Mouse (Mus musculus) cerebellum, adult 11 months (tissue): ENCODE measurements around the gene Frmd4b.
A peak's percentile ranks its signal among the peaks of the same experiment; 100 is the strongest.
"Not testable (repeated sequence)": the region's sequence is repeated elsewhere in the genome, so short reads cannot be mapped to it uniquely, and the experiment has no call there.

Experiments
- DNase-seq: peaks from one replicate; pipeline ENCODE4 v3.0.0; 2022

Gene Frmd4b

DNA sequence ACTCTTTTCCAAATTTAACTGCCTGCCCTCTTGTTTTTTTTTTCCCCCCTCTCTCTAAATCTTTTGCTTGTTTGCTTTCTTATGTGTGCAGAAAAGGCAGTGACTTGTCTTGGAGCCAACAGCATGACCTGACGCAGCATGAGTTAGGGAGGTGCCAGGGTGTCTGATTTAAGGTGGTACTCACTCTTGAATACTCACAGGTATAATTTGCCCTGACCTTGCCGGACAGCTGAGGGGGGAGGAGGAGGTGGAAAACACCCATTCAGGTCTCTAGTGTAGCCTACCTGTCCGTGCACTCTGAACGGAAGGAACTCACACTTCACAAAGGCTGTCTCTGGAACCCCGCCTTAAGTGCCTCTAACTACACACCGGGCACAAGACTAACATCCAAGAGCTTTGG, 338.5 kb downstream of the Frmd4b start:
- no peak for DNase-seq

DNA sequence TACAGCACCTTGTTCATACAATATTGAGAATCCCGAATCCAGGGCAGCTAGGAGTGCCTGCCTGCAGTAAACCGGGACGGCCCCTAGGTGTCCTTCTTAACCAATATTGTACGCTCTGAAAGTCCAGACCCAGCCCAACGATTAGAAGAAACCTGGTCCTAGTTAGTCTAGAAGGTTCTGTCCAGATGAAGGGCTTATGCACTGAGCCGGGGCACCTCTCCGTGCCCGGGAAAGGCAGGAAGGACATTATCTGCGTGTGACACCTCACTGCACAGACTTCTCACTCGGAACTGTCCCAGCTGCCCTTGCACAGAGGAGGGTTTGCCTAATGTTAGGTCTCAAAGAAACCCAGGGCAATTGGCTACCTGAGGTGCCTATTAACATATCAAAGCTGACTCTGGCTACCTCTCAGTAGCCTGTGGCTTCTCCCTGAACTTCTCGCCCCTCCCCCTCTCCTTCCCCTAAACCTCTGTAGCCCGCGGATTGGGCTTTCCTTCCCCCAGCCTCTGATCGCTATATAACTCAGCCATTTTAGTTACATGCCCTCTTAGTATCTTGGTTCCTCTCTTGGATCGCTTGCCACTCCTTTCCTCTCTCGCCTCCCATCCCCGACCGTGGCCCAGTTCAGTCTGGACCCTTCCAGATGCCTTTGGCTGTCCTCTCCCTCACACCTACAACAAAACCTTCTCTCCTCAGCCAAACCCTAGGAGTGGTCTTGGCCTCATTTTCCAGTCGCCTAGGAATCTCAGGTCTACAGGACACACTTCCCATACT, 339.1 kb downstream of the Frmd4b start:
- peak; percentile 66 for DNase-seq

DNA sequence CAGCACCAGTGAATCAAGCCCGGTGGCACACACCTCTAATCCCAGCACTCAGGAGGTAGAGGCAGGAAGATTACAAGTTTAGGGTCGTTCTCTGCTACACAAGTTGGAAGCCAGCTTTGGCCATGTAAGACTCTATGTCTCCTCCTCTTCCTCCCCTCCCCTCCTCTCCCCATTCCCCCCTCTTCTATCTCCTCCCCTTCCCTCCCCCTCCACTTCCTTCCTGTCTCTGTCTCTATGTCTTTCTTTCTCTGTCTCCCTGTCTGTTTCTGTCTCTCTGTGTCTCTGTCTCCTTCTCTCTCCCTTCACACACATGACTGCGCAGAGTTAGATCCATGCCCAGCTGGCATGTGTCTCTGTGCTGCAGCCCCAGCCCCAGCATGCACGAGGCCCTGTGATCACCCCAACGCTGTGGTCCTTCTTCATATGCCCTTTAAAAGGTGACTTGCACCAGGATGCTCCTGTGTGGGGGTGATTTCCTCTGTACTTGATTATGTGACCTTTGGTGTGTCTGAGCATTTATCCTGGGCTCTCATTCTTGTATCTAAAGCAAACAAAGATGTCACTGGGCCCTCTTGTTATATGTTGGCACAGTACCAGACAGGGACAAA, 340.3 kb downstream of the Frmd4b start:
- DNase-seq = no peak

DNA sequence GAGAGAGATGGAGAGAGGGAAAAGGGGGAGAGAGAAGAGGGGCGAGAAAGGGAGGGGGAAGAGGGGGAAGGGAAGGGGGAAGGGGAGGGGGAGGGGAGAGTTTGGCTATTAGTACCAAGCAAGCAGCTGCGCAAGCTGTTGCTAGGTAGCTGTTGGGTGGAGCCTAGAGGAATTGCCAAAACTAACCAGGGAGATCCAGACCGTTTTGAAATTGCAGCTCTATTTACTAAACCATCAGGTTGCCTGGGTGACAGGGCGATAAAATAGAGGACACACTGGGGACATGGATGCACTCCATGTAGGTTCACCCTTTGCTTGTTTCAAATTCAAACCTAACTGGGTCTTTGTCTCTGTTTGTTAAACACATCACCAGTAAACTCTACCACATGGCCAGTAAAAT, 341.0 kb downstream of the Frmd4b start:
- DNase-seq = no peak

DNA sequence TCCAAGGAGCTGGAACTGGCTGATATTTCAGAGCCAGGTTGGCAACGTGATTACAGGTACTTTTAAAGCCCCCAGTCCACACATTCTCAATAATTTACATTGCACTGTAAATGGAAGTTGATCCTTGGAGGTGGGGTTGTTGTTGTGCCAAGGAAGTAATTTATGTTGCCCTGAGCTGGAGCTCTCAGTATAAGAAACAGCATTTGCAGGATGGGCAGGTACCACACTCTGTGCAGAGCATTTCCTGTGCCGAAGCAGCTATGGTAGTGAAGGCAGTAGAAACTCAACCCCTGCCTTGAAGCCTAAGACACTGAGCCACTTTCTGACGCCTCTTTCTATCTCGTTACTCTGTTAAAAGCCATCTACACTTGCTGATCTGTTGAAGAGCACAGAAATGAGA, 341.6 kb downstream of the Frmd4b start:
- no peak for DNase-seq

DNA sequence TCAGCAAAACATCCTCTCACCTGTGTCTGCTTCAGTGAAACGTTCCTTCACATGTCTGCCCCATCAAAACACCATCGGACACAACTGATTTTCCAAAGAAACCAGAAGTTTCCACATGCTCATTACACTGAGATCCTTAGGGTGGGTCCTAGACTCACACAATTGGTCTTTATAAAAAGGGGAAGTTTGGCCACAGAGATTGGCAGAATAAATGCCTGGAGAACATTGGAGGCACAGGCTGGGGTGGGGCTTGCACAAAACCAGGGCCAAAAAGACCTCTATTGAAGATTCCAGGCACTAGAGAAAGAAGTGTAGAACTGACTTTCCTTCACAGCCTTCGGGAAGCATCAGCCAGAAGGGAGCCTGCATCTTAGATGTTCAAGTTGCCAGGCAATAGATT, 343.6 kb downstream of the Frmd4b start:
- DNase-seq = no peak

DNA sequence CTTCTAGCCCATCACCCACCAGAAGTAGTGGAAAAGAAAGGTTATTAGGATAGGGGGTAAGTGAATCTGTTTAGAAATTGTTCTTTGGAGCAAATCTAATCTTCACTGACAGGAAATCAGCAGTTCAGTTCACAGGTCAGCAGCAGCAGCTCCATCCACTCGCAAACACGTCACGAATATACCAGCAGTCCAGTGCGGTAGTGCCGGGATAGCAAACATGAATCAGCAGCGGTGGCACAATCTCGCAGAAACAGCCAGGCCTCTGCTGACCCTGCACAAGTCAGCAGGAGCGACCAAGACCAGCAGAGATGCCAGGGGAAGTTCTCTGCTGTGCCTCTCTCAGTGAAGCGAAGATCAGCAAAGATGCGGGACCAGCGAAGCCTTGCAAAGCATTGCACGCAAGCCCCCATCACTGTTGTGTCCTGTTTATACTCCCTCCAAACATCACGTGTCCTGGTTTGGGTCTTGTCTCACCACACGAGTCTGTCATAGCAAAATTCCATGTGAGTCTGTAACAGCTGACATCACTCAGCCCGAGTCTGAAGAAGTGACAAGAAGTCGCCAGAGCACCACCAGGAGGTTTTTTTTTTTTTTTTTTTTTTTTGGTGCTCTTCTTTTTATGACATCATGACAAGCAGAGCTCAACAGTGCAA, 344.2 kb downstream of the Frmd4b start:
- no peak for DNase-seq

DNA sequence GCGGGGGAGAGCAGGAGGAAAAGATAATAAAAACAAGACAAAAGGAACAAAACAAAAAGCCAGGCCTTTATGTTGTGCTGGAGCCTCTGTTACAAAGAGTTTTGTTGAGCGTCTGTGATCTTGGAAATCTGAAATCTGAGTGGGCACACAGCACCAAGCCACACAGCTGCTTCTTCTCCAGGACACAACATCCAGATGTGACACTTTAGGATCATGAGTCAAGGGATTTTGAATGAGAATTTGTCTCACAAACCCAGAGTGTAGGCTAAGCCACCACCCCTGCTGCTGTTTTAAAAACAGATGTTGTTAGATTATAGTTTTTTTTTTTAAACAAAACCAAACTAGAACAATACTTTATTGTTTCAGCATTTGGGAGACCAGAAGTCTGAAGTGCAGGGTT, 345.0 kb downstream of the Frmd4b start:
- no peak for DNase-seq

DNA sequence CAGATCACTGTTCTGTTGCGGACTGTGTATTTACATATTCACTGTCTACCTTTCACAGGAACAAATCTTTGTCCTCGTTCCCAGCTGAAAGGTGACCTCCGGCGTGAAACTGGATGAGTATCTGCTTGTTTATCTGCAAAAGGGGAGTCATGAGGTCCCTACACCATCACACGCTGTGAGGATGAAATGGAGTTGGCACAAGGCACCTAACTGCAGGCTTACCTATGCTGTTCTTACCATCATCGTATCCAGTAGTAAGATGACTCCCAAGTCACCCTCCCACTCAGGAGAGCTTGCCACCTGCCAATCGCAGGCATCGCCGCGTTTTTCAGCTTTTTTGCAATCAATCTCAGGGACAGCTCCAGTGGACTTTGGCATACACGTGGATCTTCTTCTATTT, 347.7 kb downstream of the Frmd4b start:
- DNase-seq = no peak

DNA sequence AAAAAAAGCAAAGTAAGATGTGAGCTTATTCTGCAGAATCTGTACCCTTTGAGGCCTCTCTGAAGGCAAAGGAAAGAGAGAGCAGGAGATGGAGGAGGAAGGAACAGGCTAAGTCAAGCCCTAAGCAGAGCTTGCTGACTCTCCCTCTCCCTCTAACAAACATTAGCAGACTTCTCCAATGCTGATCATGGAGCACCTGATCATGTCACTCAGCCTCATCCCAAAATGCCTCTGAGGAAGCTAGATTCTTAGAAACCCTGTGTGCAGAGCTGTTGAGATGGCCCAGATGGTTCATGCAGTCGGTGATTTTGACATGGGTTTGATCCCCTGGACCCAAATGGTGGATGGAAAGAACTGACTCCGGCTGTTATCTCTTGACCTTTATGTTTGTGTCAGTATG, 350.2 kb downstream of the Frmd4b start:
- DNase-seq = no peak

DNA sequence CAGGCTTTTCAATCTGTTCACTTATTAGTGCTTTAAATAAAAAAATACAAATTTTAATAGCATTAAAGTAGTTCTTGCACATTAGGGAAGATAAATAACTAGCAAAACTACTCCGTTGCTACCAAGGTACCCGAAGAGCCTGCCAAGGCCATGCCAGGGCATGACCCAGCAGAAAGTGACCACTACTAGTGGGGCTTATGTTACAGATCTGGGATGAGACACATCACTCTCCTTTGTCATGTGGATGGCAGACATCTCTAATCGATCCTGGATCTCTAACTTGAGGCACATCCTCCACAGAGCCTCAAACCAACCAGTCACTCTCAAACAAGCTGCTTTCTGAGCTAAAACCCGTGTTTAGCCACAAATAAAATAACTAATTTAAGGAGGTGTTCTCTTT, 350.7 kb downstream of the Frmd4b start:
- DNase-seq = no peak

DNA sequence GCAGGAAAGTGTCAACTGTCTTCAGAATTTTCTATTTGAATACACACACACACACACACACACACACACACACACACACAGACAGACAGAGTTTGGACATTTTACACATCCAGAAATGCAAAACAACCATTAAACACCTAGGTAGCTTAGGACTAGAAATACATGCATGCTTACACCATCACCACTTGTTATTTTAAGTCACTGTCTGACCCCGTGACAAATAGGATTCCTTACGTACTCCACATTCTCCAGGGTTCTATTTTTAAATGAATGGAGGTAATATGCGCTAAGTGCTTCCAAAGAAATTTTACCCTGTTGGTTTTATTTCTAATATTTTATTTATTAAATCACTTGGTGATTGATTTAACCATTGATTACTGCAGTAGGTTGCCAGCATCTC, 351.6 kb downstream of the Frmd4b start:
- DNase-seq = no peak

DNA sequence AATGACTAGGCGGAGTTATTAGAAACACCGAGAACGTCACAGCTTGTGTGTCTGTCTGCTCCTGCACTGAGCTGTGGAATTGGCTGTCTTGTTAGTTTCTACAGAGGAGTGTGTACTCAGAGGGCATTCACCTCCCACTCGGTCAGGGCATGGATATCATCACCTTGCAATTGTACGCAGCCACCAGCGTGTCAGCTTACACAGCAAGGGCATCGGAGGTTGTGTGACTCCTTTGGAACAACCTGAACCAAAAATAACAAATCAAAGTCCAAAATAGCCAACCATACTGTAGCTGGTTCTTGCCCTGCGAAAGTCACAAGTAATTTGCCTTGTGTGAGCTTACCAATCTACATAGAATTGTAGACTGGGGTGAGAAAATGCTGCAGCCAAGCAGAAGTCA, 352.1 kb downstream of the Frmd4b start:
- DNase-seq = no peak

DNA sequence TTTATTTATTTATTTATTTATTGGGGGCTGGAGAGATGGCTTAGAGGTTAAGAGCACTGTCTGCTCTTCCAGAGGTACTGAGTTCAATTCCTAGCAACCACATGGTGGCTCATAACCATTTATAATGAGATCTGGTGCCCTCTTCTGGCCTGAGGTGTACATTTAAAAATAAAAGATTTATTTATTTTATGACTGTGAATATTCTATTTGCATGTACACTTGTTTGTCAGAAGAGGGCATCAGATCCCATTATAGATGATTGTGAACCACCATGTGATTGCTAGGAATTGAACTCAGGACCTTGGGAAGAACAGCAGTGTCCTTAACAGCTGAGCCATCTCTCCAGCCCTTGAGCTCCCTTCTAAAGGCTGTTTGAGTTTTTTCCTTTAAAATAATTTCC, 353.6 kb downstream of the Frmd4b start:
- not testable (repeated sequence) for DNase-seq

DNA sequence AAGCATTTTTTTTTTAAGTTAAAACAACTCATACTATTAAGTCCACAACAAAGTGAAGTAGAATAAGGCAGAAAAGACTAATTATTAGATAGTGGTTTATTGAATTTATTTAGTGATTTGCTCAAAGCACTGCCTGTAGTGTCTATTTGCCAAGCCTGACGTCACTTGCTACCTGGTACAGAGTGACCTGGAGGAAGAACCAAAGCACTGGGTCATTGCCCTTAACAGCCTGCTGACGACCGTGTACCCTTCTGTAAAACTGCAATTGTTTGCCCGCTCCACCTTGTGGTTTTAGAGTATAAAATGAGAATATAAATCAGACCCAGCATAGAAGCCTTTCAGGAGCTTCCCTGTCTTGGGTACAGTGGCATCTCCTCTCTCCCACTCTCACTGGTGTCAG, 355.1 kb downstream of the Frmd4b start:
- DNase-seq = no peak

DNA sequence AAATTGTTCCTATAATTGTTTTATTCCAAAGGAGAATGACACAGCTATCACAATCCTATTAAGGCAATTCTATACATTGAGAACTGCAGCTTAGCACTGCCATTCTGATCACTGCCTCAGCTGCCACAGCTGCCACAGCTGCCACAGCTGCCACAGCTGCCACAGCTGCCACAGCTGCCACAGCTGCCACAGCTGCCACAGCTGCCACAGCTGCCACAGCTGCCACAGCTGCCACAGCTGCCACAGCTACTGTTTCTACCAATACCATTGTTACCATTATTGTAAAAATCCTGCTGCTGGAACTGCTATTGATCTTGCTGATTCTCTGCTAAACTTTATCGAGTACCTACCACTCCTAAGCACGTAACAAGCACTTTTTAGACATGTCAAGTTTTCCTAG, 357.4 kb downstream of the Frmd4b start:
- DNase-seq = not testable (repeated sequence)

DNA sequence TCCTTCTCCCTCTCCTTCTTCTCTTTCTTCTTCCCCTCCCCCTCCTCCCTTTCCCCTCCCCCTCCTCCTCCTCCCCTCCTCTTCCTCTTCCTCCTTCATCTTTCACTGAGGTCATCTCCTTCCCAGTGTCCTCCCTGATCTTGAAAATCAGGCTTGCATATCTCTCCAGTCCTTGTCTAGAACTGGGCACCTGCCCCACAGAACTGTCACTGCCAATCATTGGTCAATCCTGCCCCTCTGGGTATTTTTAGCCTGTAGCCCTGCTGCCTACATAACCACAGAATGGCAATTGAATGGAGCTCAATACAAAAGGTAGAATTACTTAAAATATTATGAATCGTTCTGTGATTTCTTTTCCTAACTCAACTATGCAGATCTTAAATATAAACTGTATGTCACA, 358.9 kb downstream of the Frmd4b start:
- no peak for DNase-seq

DNA sequence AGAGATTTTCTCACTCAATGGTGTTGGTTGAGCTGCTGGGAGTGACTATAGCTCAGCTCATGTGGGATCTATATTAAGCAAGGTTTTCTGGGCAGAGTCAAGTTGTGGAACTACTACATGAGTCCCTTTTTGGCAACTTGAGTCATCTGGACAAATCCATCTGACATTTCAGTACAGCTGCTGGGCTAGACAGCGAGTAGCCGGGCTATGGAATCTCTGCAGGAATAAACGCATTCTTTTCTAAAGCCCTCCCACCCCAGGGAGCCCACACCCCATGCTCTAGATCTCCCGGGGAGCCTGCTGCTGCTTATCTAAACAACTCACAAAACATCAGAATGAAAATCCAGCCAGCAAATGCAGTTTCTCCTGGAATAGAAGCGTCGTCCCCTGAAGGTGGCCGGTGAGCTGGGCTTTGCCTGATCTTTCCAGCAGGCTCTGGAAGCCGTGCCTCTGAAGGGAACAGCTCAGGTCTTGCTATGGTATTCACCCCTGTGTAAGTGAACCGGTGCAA, 364.6 kb downstream of the Frmd4b start, which contains the start of gene Lmod3:
Gene Lmod3 (minus strand): TSS at position 49 of the 511 bp plus-strand sequence.
- DNase-seq = no peak

DNA sequence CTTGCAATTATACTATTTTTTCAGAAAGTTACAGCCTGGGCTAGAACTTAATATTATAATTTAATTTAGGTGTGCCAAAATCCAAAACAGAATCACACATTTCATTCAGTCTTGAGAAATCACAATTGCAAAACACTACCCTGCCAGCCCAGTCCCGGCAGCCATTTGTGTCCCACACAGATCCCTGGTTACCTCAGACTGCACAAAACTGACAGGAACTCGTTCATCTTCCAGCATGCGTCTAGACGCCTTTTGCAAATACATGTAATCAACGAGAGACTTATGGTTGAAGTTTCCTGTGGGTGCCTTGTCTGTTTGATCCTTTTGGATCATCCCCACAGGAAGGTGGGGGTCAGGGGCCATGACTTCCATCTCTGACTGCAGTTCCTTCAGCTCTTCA, 365.3 kb downstream of the Frmd4b start:
- no peak for DNase-seq

DNA sequence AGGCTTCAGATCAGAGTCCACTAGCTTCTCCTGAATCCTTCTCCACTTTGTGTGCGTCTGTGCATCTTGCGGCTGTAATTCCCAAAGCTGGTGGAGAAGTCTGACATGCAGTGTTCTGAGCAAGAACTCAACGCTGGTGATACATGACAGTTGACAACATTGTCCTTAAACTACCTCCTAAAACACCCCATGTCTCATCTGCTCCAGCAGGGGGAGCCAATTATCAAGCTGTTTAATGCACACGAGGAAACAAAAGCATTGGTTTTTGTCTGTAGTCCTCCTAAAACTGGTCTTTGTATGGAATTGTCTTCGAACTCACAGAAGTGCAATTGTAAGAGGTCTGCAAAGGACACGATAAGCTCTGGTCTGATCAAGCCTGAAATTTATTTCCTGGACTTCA, 366.4 kb downstream of the Frmd4b start:
- peak; percentile 20 for DNase-seq

DNA sequence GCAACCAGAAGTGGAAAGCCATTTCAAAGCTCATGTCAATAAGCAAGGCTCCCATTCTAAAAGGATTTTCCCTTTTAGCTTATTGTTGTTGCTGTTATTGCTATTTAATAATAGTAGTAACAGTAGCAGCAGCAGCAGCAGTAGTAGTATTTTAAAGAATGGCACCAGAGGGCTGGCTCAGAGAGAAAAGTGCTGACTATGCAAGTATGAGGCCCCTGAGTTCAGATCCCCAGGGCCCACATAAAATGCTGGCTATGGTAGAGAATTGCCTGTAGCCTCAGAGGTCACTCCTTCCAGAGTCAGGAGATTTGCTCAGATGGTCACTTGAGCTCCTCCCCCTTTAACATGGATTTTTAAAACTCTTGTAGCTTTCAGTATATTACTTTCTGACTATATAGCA, 372.1 kb downstream of the Frmd4b start:
- no peak for DNase-seq

DNA sequence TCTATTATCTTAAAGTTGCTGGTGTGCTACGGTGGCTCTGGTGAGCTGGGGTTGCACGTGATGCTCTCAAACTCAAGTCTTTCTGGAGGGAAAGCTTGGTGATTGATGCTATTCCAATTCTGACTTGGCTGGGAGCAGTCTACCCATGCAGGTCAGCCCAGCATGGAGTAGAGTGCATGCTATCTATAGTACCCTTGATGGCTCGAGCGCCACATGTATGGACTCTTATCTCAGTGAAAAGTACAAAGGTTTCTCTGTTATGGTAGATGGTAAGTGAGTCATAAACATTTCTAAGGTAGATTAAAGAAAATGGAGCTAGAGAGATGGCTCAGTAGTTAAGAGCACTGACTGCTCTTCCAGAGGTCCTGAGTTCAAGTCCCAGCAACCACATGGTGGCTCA, 374.8 kb downstream of the Frmd4b start:
- DNase-seq = no peak

DNA sequence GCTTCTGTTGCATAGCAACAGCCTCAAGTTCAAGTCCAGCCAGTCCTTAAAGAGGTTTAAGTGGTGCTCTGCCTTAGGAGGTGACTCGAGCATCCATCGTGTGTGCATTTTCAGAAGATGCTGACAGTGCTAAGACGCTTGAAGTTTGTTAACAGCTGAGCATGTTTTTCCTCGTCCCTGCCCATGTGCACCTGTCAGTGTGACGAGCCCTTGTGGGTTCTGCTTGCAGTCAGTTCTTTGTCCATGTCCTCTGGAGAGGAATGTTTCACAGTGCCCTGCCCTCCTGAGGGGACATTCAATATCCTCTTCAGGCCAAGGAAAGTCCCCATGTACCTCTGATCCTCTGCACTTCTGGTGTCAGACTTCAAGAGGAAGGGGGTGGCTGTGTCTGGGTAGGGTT, 377.2 kb downstream of the Frmd4b start:
- DNase-seq = no peak

DNA sequence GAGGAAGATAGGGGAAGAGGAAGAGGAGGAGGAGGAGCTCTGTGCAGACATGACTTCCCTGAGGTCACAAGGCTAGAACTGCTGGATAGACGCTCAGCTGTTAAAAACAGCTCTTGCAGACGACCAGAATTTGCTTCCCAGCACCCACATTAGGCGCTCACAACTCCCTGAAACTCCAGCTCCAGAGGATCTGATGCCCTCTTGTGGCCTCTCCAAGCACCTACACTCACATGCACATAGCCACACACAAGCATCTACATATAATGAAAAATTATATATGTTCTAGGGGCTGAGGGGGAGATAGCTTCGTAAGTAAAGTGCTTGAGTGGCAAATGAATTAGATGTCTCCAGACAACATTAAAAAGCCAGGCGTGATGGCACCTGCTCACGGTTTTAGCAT, 378.0 kb downstream of the Frmd4b start:
- no peak for DNase-seq
